In genomic region chr4:145217046-145217445, GRCm38 (mm10) we compare ENCODE assay signal across 22 mouse cellular contexts.
"Had no signal": no experiment of that assay in that cellular context is flagged by ENCODE, and none has a peak within 500 bp of the region (broad histone marks: within the 10 kb centered on the region; RNA-seq: fewer than 3 reads in every experiment).

No protein-coding gene starts in this region.

- H3K4me1 ChIP-seq: embryonic facial prominence, embryonic 13.5 days; embryonic facial prominence, embryonic 15.5 days; forebrain, embryonic 13.5 days; forebrain, embryonic 15.5 days had no signal

- H3K9me3 ChIP-seq: embryonic facial prominence, embryonic 10.5 days; embryonic facial prominence, embryonic 12.5 days; embryonic facial prominence, embryonic 13.5 days; embryonic facial prominence, embryonic 15.5 days; forebrain, embryonic 10.5 days; forebrain, embryonic 12.5 days; forebrain, embryonic 13.5 days; forebrain, embryonic 15.5 days had no signal

- H3K4me3 ChIP-seq: embryonic facial prominence, embryonic 10.5 days; embryonic facial prominence, embryonic 12.5 days; embryonic facial prominence, embryonic 13.5 days; embryonic facial prominence, embryonic 15.5 days; erythroblast, embryonic 14.5 days; forebrain, embryonic 10.5 days; forebrain, embryonic 12.5 days; forebrain, embryonic 13.5 days; forebrain, embryonic 15.5 days; gastrocnemius, adult 2 months had no signal

- ATAC-seq: forebrain, embryonic 13.5 days; forebrain, embryonic 14.5 days; forebrain, embryonic 15.5 days; forebrain, embryonic 16.5 days; forebrain, postnatal 0 days had no signal

- DNase-seq: cerebellum, adult 8-10 months; cerebellum, adult 9-10 months; cerebellum, adult 9-11 months; cerebellum, postnatal 25 days; cerebellum, postnatal 36 days; embryo, embryonic 11 days; forebrain, postnatal 0 days; gastrocnemius, postnatal 25 days; gastrocnemius, postnatal 36 days had no signal

- H3K36me3 ChIP-seq: embryonic facial prominence, embryonic 10.5 days; embryonic facial prominence, embryonic 12.5 days; embryonic facial prominence, embryonic 13.5 days; embryonic facial prominence, embryonic 15.5 days; forebrain, embryonic 10.5 days; forebrain, embryonic 12.5 days; forebrain, embryonic 15.5 days had no signal

- H3K27me3 ChIP-seq: embryonic facial prominence, embryonic 12.5 days; embryonic facial prominence, embryonic 13.5 days; embryonic facial prominence, embryonic 15.5 days; forebrain, embryonic 12.5 days; forebrain, embryonic 13.5 days; forebrain, embryonic 15.5 days had no signal

- H3K9ac ChIP-seq: embryonic facial prominence, embryonic 12.5 days; embryonic facial prominence, embryonic 13.5 days; embryonic facial prominence, embryonic 15.5 days; forebrain, embryonic 12.5 days; forebrain, embryonic 13.5 days; forebrain, embryonic 15.5 days; forebrain, postnatal 0 days had no signal

- H3K4me2 ChIP-seq: embryonic facial prominence, embryonic 12.5 days; embryonic facial prominence, embryonic 13.5 days; embryonic facial prominence, embryonic 15.5 days; forebrain, embryonic 12.5 days; forebrain, embryonic 13.5 days; forebrain, embryonic 15.5 days; heart, embryonic 11.5 days had no signal

- H3K27ac ChIP-seq: embryonic facial prominence, embryonic 10.5 days; embryonic facial prominence, embryonic 12.5 days; embryonic facial prominence, embryonic 13.5 days; embryonic facial prominence, embryonic 15.5 days; forebrain, embryonic 10.5 days; forebrain, embryonic 12.5 days; forebrain, embryonic 13.5 days; forebrain, embryonic 15.5 days; gastrocnemius, adult 2 months had no signal
